Mouse (Mus musculus) thymus, postnatal 0 days (tissue): ENCODE results near the gene Henmt1. TPM values are rescaled to one million over a fixed set of nuclear protein-coding genes. Genes with fewer than 3 reads are reported as not detected.

Experiments used
- DNase-seq: peaks from one replicate; pipeline ENCODE4 v3.0.0-alpha.2; 2015; ENCODE audit warnings: low spot score
- polyA plus RNA-seq: library from polyadenylated mRNA; unstranded; fragments of >200 nt; fragmentation: Nextera tagmentation; extraction: Ambion mirVana; gene quantifications from 2 replicates; pipeline ENCODE4 v1.2.1, GENCODE M21; 2015

The Henmt1 gene
- 2.2 and 2.3 TPM in 2 replicates for polyA plus RNA-seq

- DNase-seq, result no peak
Measured at GRCm38 (mm10) chr3:108939573-108939972, at the start of gene Henmt1. Gene Henmt1, plus strand, starts transcription at chr3:108939873.

- no peak for DNase-seq
Measured at GRCm38 (mm10) chr3:108889908-108890307, 49.8 kb upstream of the Henmt1 start, which contains the start of gene Fndc7. Gene Fndc7, minus strand, starts transcription at chr3:108890008.

- DNase-seq, result no peak
Measured at GRCm38 (mm10) chr3:108892080-108892479, 47.6 kb upstream of the Henmt1 start.

- DNase-seq, result no peak
Measured at GRCm38 (mm10) chr3:108892914-108893313, 46.8 kb upstream of the Henmt1 start.

GRCm38 (mm10) chr3:108898640-108899039 is 41.0 kb upstream of the Henmt1 start:
- DNase-seq, result no peak

GRCm38 (mm10) chr3:108900147-108900546 is 39.5 kb upstream of the Henmt1 start:
- no peak for DNase-seq

- DNase-seq, result no peak
Measured at GRCm38 (mm10) chr3:108900681-108901080, 39.0 kb upstream of the Henmt1 start.

GRCm38 (mm10) chr3:108902038-108902437 is 37.6 kb upstream of the Henmt1 start:
- no peak for DNase-seq

- DNase-seq, result no peak
Measured at GRCm38 (mm10) chr3:108902934-108903333, 36.7 kb upstream of the Henmt1 start.

GRCm38 (mm10) chr3:108910303-108911080 is 29.2 kb upstream of the Henmt1 start:
- DNase-seq, result peak; percentile 23

- DNase-seq, result peak; percentile 94
Measured at GRCm38 (mm10) chr3:108911081-108911547, 28.6 kb upstream of the Henmt1 start.

- DNase-seq, result peak; percentile 98
Measured at GRCm38 (mm10) chr3:108911548-108912413, 27.9 kb upstream of the Henmt1 start, which contains the start of gene Prpf38b. Gene Prpf38b, minus strand, starts transcription at chr3:108911727.

- DNase-seq, result no peak
Measured at GRCm38 (mm10) chr3:108915999-108916398, 23.7 kb upstream of the Henmt1 start.

GRCm38 (mm10) chr3:108916857-108917256 is 22.8 kb upstream of the Henmt1 start:
- DNase-seq, result no peak

GRCm38 (mm10) chr3:108917986-108918385 is 21.7 kb upstream of the Henmt1 start:
- DNase-seq, result no peak

GRCm38 (mm10) chr3:108918852-108919251 is 20.8 kb upstream of the Henmt1 start:
- peak; percentile 24 for DNase-seq

GRCm38 (mm10) chr3:108920442-108921070 is 19.1 kb upstream of the Henmt1 start:
- no peak for DNase-seq

- DNase-seq, result no peak
Measured at GRCm38 (mm10) chr3:108921822-108922221, 17.9 kb upstream of the Henmt1 start.

GRCm38 (mm10) chr3:108925677-108926076 is 14.0 kb upstream of the Henmt1 start:
- DNase-seq, result no peak

GRCm38 (mm10) chr3:108926308-108926707 is 13.4 kb upstream of the Henmt1 start:
- DNase-seq, result no peak

- DNase-seq, result no peak
Measured at GRCm38 (mm10) chr3:108933557-108933956, 6.1 kb upstream of the Henmt1 start.
